Mouse (Mus musculus) left cerebral cortex, adult 11 months (tissue): ENCODE measurements around the gene Vps13c.
A peak's percentile ranks its signal among the peaks of the same experiment; 100 is the strongest.

Experiments used
- DNase-seq: peaks from one replicate; pipeline ENCODE4 v3.0.0; 2022; ENCODE audit warnings: low spot score

The Vps13c gene

DNA sequence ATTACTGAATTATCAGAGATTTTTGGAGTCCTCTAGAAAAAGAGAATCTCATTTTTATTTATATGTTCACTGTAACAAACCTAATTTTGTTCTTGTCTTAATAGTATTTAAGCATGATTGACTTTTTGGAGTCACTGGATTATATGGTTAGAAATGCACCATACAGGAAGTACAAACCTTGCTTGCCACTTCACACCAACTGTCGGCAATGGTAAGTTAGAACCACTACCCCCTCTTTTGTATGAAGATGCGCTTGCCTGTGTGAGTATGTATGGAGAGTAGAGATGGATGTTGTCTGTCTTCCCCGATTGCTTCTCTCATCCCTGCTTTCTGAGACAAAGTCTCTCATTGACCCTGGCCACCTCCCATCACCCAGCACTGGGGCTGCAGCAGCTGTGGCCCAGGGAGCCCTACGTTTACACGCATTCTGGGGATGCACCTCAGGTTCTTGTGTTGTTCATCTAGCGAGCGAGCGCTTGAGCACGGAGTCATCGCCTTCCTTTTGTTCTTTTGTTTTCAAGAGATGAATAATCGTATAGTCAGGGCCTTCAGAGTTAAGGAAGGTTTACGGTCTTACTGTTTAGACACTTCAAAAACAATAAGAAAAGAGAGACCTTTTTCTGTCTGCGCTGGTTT lies 43.3 kb downstream of the Vps13c start:
- no peak for DNase-seq

GRCm38 (mm10) chr9:67884095-67884494 lies 43.9 kb downstream of the Vps13c start:
- DNase-seq, result no peak

DNA sequence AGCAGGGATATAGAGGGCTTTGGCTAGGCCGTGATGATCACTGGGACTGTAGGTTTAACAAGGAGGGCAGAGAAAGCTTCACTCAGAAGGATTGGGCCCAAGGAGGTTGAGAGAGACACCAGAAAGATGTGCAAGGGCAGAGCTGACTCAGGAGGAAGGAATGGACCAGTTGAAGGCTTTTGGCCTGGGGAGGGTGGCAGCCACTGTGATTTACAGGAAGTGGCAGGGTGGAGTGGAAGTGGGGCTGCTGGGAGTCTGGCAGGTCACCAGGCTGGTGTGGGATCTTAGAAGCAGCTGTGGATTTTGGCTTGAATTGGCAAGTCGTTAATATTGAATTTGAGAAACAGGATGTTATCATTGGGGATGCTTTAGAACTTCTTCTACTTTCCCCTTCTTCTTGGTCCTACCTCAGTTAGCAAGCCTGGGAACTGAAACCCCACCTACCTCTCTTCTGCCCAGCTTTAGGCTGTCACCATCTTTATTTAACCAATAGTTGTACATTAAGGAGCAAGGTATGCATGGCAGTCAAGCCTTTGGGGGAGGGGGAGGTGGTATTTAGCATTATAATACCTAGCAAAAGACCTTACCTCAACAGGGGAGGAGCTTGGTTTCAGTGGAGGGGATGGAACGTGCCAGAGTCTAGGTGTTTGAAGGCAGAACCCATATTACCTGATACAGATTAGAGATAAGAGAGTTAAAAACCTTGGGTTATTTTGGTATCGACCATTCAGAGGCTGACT lies 47.0 kb downstream of the Vps13c start:
- no peak for DNase-seq

- no peak for DNase-seq
Measured at GRCm38 (mm10) chr9:67893474-67893873, 53.3 kb downstream of the Vps13c start.

- no peak for DNase-seq
Measured at GRCm38 (mm10) chr9:67896646-67897295, 56.6 kb downstream of the Vps13c start.

DNA sequence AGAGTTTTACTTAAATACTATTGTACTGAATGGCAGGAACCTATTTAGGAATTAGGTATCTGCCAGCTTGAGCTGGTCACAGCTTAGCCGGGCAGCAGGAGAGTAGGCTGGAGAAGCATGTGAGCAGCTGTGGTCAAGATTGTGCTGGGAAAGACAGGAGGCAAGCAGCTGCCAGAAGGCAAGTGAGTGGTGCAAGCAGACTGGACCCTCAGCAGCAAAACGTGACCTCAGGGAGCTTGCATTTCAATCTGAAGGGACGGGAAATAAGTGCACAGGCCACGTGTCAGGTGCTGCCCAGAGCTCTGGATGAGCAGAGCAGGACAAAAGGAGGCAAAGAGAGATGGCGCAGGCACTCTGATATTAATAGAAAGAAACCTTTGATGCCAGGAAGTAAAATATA lies 60.2 kb downstream of the Vps13c start:
- DNase-seq, result no peak

GRCm38 (mm10) chr9:67904355-67904754 lies 64.2 kb downstream of the Vps13c start:
- no peak for DNase-seq

GRCm38 (mm10) chr9:67905541-67905940 lies 65.3 kb downstream of the Vps13c start:
- DNase-seq, result no peak

DNA sequence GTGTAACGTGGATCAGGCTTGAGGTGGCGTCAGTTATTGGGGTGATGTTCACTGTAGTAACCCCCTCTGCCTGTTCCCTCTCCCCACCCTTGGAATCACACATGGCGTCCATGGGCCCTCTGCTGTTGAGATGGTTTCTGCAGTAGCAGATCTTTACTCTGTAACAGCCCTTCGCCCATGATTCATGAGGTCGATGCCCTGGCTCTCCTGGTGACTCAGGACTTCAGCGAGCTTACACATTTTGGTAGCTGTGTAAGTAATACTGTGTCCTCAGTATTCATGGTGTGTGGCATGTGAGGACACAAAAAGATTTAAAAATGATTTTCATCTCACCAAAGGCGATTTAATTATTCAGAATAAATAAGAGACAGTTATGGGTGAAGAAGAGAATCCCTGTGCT lies 74.5 kb downstream of the Vps13c start:
- no peak for DNase-seq

DNA sequence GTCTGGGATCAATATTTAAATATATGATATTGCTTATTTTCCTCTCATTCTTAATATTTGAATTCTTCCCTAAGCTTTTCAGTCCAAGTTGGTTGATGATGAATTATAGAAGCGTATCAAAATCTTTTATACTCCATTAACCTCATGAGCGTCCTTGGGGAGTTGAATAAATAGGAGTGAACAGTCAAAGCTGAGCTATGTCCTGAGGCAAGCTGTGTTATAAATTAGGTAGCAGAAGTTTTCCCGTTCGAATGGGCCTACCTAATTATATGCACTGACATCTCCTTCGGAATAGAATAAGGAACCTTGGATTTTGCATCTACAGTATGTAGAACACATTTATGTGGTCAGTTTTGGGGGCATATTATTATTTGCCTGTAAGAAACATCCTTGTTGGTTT lies 82.2 kb downstream of the Vps13c start:
- DNase-seq, result no peak

GRCm38 (mm10) chr9:67930629-67931028 lies 90.4 kb downstream of the Vps13c start:
- no peak for DNase-seq

DNA sequence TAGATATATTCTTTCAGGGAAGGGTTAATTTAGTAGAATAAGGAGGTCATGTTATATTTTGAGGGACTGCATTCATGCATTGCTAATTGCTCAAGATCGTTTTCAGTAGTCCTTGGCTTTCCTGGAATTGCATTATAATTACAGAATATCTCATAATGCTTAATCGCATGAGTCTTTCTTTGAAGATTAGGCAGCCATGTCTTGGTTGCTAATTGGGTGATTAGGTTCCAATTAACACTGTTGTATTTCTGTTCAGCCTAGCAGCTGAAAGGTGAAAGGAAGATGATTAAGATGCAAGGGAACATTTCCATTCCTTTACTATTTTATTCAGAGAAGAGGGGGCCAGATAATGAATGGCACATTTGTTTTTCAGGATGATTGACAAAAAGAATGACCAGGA lies 97.1 kb downstream of the Vps13c start:
- no peak for DNase-seq

- no peak for DNase-seq
Measured at GRCm38 (mm10) chr9:67955466-67956010, 115.3 kb downstream of the Vps13c start.

- DNase-seq, result no peak
Measured at GRCm38 (mm10) chr9:67961953-67962352, 121.8 kb downstream of the Vps13c start.

DNA sequence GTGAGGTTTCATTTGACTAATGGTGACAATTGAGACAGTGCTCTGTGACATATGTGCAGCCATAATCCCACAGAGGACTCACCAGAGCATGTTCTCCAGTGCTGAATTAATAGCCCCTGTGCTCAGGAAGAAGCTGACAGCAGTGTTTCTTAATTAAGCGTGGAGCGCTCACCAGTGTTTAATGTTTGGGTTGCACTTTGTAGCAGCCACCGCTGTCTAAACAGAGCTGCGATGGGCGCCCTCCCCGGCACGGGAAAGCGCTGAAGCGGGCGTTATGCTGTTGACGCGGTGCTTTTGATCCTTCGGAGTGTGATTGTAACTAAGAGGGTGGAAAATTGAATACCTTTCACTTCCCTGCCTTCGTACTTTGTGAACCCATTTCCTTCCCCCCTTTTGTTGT lies 125.7 kb downstream of the Vps13c start:
- DNase-seq, result no peak

GRCm38 (mm10) chr9:67967011-67967410 lies 126.8 kb downstream of the Vps13c start:
- no peak for DNase-seq

- DNase-seq, result no peak
Measured at GRCm38 (mm10) chr9:67973451-67973850, 133.3 kb downstream of the Vps13c start.

DNA sequence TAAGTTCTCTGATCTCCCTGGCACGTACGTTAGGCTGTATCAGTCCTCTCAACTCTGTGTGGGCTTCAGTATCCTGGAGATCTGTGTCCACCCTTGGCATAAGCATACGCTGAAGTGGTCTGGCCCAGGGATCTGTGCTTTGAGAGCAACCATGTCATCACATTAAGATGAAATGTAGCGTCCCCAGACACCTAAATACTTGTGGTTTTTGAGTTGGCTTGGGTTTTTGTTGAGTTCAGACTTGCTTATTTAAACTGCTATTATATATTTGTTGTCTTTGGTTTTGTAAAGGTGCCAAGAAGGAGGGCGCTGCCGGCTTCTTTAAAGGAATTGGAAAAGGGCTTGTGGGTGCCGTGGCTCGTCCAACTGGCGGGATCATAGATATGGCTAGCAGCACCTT lies 135.3 kb downstream of the Vps13c start:
- no peak for DNase-seq

DNA sequence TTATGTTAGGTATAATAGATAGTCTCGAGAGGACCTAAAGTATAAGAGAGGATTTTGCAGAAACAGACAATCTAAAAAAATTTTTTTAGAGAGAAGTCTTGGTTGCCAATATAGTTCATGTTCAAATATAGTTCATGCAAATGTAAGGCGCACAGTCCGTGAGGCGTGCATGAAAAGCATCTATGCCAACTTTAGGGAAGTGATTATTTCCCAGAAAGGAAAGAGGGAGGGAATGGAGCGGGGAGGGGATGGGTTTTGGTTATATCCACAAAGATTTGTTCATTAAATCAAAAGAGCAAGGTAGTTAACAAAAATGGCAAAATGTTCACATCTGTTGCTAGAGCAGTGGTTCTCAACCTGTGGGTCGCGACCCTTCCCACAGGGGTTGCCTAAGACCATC lies 166.4 kb downstream of the Vps13c start:
- DNase-seq, result no peak

DNA sequence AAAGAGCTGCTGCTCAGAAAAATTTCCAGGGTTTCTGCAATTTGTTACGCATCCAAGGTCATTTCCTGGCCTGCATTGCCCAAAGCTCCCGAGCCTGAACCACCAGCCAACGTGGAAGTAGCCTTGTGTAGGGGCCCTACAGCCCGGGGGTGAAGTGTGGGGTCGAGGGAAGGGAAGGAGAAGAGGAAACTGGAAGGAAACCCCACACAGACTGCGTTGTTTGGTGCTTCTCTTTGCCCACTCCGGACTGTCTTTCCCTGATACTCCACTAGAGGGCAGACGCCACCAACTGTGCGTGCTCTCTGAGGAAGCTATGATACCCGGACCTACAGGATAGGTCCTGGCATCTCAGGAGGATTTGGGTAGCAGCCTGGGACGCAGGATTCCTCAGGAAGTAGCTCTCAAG lies 174.8 kb downstream of the Vps13c start:
- peak; percentile 44 for DNase-seq

DNA sequence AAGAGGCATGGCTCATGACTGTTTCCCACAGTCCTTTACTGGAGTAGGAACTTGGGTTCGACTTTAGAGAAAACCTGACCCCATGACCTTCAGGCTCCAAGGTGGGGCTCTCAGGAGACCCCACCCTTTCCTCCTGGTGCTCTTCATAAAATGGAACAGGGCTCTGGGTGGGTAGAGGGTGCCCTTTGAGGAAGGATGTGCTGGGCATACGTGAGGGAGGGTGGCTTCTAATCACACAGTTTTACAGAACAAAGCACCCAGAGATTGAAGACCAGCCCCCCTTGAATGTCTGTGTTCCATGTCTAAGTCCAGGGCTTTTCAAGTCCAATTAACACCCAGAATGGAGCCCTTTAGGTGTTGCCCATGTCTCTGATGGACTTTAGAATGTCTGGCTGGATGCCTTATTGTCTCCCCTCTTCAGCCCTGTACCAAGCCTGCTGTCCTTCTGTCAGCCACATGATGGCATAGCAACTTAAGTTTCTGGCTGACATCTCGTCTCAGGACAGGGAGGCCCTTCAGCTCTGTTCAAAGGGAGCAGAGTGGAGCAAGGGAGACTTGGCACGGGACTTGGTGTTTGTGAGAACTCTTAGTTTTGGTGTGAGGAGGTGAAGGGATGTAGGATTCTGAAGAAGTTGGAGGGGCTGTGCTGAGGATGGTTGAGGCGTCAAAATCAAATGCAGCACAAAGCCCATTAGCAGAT lies 176.2 kb downstream of the Vps13c start:
- peak; percentile 47 for DNase-seq

GRCm38 (mm10) chr9:68020776-68021365 lies 180.7 kb downstream of the Vps13c start:
- no peak for DNase-seq
